ENCODE assay signal across 16 mouse cellular contexts in genomic region chr12:68601366-68601765, GRCm38 (mm10).
"Had no signal": no experiment of that assay in that cellular context is flagged by ENCODE, and none has a peak within 500 bp of the region (broad histone marks: within the 10 kb centered on the region; RNA-seq: fewer than 3 reads in every experiment).

No protein-coding gene starts in this region.

- H3K4me3 ChIP-seq: neural tube, embryonic 13.5 days; neural tube, embryonic 15.5 days; stomach, embryonic 15.5 days had no signal

- H3K27ac ChIP-seq: neural tube, embryonic 13.5 days; neural tube, embryonic 15.5 days; stomach, embryonic 15.5 days; stomach, postnatal 0 days had no signal

- H3K4me1 ChIP-seq: stomach, embryonic 15.5 days had no signal

- H3K27me3 ChIP-seq: neural tube, embryonic 13.5 days; neural tube, embryonic 15.5 days; stomach, embryonic 15.5 days had no signal

- DNase-seq: retina, postnatal 1 day; right cerebral cortex, adult 18-20 months; right cerebral cortex, postnatal 14 days; right cerebral cortex, postnatal 25 days; right cerebral cortex, postnatal 4 days; spleen, adult 18-20 months; thymus, adult 18-20 months; thymus, adult 2 months; thymus, postnatal 14 days; thymus, postnatal 25 days; thymus, postnatal 36 days; thymus, postnatal 4 days had no signal

- H3K36me3 ChIP-seq: neural tube, embryonic 13.5 days; neural tube, embryonic 15.5 days; stomach, embryonic 15.5 days had no signal
